Mouse (Mus musculus): ENCODE measurements around the gene Dnal1. TPM values are rescaled to one million over a fixed set of nuclear protein-coding genes. Genes with fewer than 3 reads are reported as not detected.
"Not testable (repeated sequence)": the region's sequence is repeated elsewhere in the genome, so short reads cannot be mapped to it uniquely, and the experiment has no call there.

The Dnal1 gene
- polyA plus RNA-seq, 1 experiment from 2014 or later: 7.1 TPM

GRCm38 (mm10) chr12:84083842-84084241 lies 30.3 kb upstream of the Dnal1 start:
- no peak overlapping the region for H3K4me3 ChIP-seq (ENCODE audit: low read depth, low read length)
- DNase-seq (ENCODE audit: low spot score) (no peak), ATAC-seq (ENCODE audit: low read depth) (no peak)
- H3K9me3 ChIP-seq (ENCODE audit: control insufficient read depth, low read length): no peaks in the 10 kb centered on the region
- H3K4me1 ChIP-seq (ENCODE audit: control insufficient read depth, insufficient read depth, low read length): no peaks in the 10 kb centered on the region
- no peaks in the 10 kb centered on the region for H3K36me3 ChIP-seq (ENCODE audit: control insufficient read depth, insufficient read depth, low read length)
- no peaks in the 10 kb centered on the region for H3K27me3 ChIP-seq (replicated peaks; ENCODE audit: control insufficient read depth, insufficient read depth, low read length)
- H3K27ac ChIP-seq (replicated peaks; ENCODE audit: low read depth, low read length): no peak overlapping the region
- no peak overlapping the region for H3K9ac ChIP-seq (ENCODE audit: low read depth, low read length)
- no peak overlapping the region for H3K4me2 ChIP-seq (ENCODE audit: low read depth, low read length)
- WGBS: 70% methylated on average over 2 of the region's 2 CpGs

GRCm38 (mm10) chr12:84084581-84084980 lies 29.6 kb upstream of the Dnal1 start:
- 86% methylated on average over 4 of the region's 4 CpGs for WGBS
- ATAC-seq (ENCODE audit: low read depth) (no peak), DNase-seq (ENCODE audit: low spot score) (no peak)
- no peak overlapping the region for H3K9ac ChIP-seq (ENCODE audit: low read depth, low read length)
- no peak overlapping the region for H3K4me2 ChIP-seq (ENCODE audit: low read depth, low read length)
- H3K9me3 ChIP-seq (ENCODE audit: control insufficient read depth, low read length): peaks cover 4% of the 10 kb centered on the region; the same call in 1 of the 2 replicates
- no peak overlapping the region for H3K27ac ChIP-seq (replicated peaks; ENCODE audit: low read depth, low read length)
- no peaks in the 10 kb centered on the region for H3K4me1 ChIP-seq (ENCODE audit: control insufficient read depth, insufficient read depth, low read length)
- H3K27me3 ChIP-seq (replicated peaks; ENCODE audit: control insufficient read depth, insufficient read depth, low read length): no peaks in the 10 kb centered on the region
- no peaks in the 10 kb centered on the region for H3K36me3 ChIP-seq (ENCODE audit: control insufficient read depth, insufficient read depth, low read length)
- H3K4me3 ChIP-seq (ENCODE audit: low read depth, low read length): no peak overlapping the region

GRCm38 (mm10) chr12:84094666-84095065 lies 19.5 kb upstream of the Dnal1 start:
- H3K27ac ChIP-seq (replicated peaks; ENCODE audit: low read depth, low read length); H3K4me2 ChIP-seq (ENCODE audit: low read depth, low read length); H3K4me3 ChIP-seq (ENCODE audit: low read depth, low read length); DNase-seq (ENCODE audit: low spot score); ATAC-seq (ENCODE audit: low read depth); H3K27me3 ChIP-seq (replicated peaks; ENCODE audit: control insufficient read depth, insufficient read depth, low read length); H3K36me3 ChIP-seq (ENCODE audit: control insufficient read depth, insufficient read depth, low read length); H3K4me1 ChIP-seq (ENCODE audit: control insufficient read depth, insufficient read depth, low read length); H3K9ac ChIP-seq (ENCODE audit: low read depth, low read length): not testable (repeated sequence)
- 89% methylated on average over 5 of the region's 5 CpGs for WGBS
- H3K9me3 ChIP-seq (ENCODE audit: control insufficient read depth, low read length): peaks cover 18% of the 10 kb centered on the region; the same call in 1 of the 2 replicates

- Histone ChIP-seq H3K27ac (replicated peaks; ENCODE audit: low read depth, low read length) (no peak overlapping the region), H3K36me3 (ENCODE audit: control insufficient read depth, insufficient read depth, low read length) (no peaks in the 10 kb centered on the region), H3K4me3 (ENCODE audit: low read depth, low read length) (no peak overlapping the region), H3K4me1 (ENCODE audit: control insufficient read depth, insufficient read depth, low read length) (0 out of 2 replicates have a peak, but pooled peaks cover 3% of the 10 kb centered on the region), H3K9me3 (ENCODE audit: control insufficient read depth, low read length) (0 out of 2 replicates have a peak, but pooled peaks cover 2% of the 10 kb centered on the region), H3K27me3 (replicated peaks; ENCODE audit: control insufficient read depth, insufficient read depth, low read length) (no peaks in the 10 kb centered on the region), H3K9ac (ENCODE audit: low read depth, low read length) (no peak overlapping the region), H3K4me2 (ENCODE audit: low read depth, low read length) (no peak overlapping the region)
- WGBS: 93% methylated on average over 2 of the region's 2 CpGs
- DNase-seq (ENCODE audit: low spot score): no peak
- ATAC-seq (ENCODE audit: low read depth): no peak
These were observed 14.6 kb upstream of the Dnal1 start for GRCm38 (mm10) chr12:84099605-84100004.

- 73% methylated on average over 1 of the region's 1 CpGs for WGBS
- H3K4me3 ChIP-seq (ENCODE audit: low read depth, low read length): peak overlapping the region; percentile 50
- ATAC-seq (ENCODE audit: low read depth) (no peak), DNase-seq (ENCODE audit: low spot score) (no peak)
- H3K36me3 ChIP-seq (ENCODE audit: control insufficient read depth, insufficient read depth, low read length): no peaks in the 10 kb centered on the region
- 0 out of 2 replicates have a peak, but pooled peaks cover 3% of the 10 kb centered on the region for H3K4me1 ChIP-seq (ENCODE audit: control insufficient read depth, insufficient read depth, low read length)
- H3K4me2 ChIP-seq (ENCODE audit: low read depth, low read length): peak overlapping the region; percentile 73
- no peaks in the 10 kb centered on the region for H3K27me3 ChIP-seq (replicated peaks; ENCODE audit: control insufficient read depth, insufficient read depth, low read length)
- H3K27ac ChIP-seq (replicated peaks; ENCODE audit: low read depth, low read length): no peak overlapping the region
- no peak overlapping the region; the same call in 1 of the 2 replicates for H3K9ac ChIP-seq (ENCODE audit: low read depth, low read length)
- no peaks in the 10 kb centered on the region for H3K9me3 ChIP-seq (ENCODE audit: control insufficient read depth, low read length)
These were observed 14.1 kb upstream of the Dnal1 start for GRCm38 (mm10) chr12:84100071-84100470.

- ATAC-seq (ENCODE audit: low read depth) (peak; percentile 74), DNase-seq (ENCODE audit: low spot score) (peak; percentile 69)
- under 1% methylated on average over 46 of the region's 80 CpGs for WGBS
- not testable (repeated sequence) for H3K36me3 ChIP-seq (ENCODE audit: control insufficient read depth, insufficient read depth, low read length); H3K4me1 ChIP-seq (ENCODE audit: control insufficient read depth, insufficient read depth, low read length); H3K9me3 ChIP-seq (ENCODE audit: control insufficient read depth, low read length); H3K27me3 ChIP-seq (replicated peaks; ENCODE audit: control insufficient read depth, insufficient read depth, low read length)
- Histone ChIP-seq H3K9ac (ENCODE audit: low read depth, low read length) (peak within 1 kb of the TSS; percentile 73), H3K4me2 (ENCODE audit: low read depth, low read length) (peak within 1 kb of the TSS; percentile 73), H3K4me3 (ENCODE audit: low read depth, low read length) (peak within 1 kb of the TSS; percentile 50), H3K27ac (replicated peaks; ENCODE audit: low read depth, low read length) (peak within 1 kb of the TSS; percentile 52; the same call in 1 of the 2 replicates)
These were observed 13.3 kb upstream of the Dnal1 start, which contains the start of gene Acot6 for GRCm38 (mm10) chr12:84100604-84101492. Acot6 (plus strand) TSS chr12:84100654.

- H3K4me3 ChIP-seq (ENCODE audit: low read depth, low read length): peak overlapping the region; percentile 50
- 0 out of 2 replicates have a peak, but pooled peaks cover 3% of the 10 kb centered on the region for H3K4me1 ChIP-seq (ENCODE audit: control insufficient read depth, insufficient read depth, low read length)
- no peak overlapping the region for H3K27ac ChIP-seq (replicated peaks; ENCODE audit: low read depth, low read length)
- H3K4me2 ChIP-seq (ENCODE audit: low read depth, low read length): peak overlapping the region; percentile 73
- no peaks in the 10 kb centered on the region for H3K9me3 ChIP-seq (ENCODE audit: control insufficient read depth, low read length)
- no peaks in the 10 kb centered on the region for H3K36me3 ChIP-seq (ENCODE audit: control insufficient read depth, insufficient read depth, low read length)
- peak overlapping the region; percentile 73; the same call in 1 of the 2 replicates for H3K9ac ChIP-seq (ENCODE audit: low read depth, low read length)
- ATAC-seq (ENCODE audit: low read depth): no peak
- no peaks in the 10 kb centered on the region for H3K27me3 ChIP-seq (replicated peaks; ENCODE audit: control insufficient read depth, insufficient read depth, low read length)
- no peak for DNase-seq (ENCODE audit: low spot score)
- WGBS: 53% methylated on average over 2 of the region's 2 CpGs
These were observed 12.7 kb upstream of the Dnal1 start for GRCm38 (mm10) chr12:84101493-84101845.

- ATAC-seq (ENCODE audit: low read depth): no peak
- DNase-seq (ENCODE audit: low spot score): no peak
These were observed 7.2 kb upstream of the Dnal1 start for GRCm38 (mm10) chr12:84107012-84107411.

More at GRCm38 (mm10) chr12:84107012-84107411, 7.2 kb upstream of the Dnal1 start:
- Histone ChIP-seq H3K27ac (replicated peaks; ENCODE audit: low read depth, low read length) (no peak overlapping the region), H3K4me1 (ENCODE audit: control insufficient read depth, insufficient read depth, low read length) (no peaks in the 10 kb centered on the region), H3K4me2 (ENCODE audit: low read depth, low read length) (no peak overlapping the region), H3K4me3 (ENCODE audit: low read depth, low read length) (no peak overlapping the region), H3K9ac (ENCODE audit: low read depth, low read length) (no peak overlapping the region), H3K9me3 (ENCODE audit: control insufficient read depth, low read length) (no peaks in the 10 kb centered on the region), H3K36me3 (ENCODE audit: control insufficient read depth, insufficient read depth, low read length) (no peaks in the 10 kb centered on the region), H3K27me3 (replicated peaks; ENCODE audit: control insufficient read depth, insufficient read depth, low read length) (no peaks in the 10 kb centered on the region)
- 87% methylated on average over 3 of the region's 3 CpGs for WGBS

Data from embryonic facial prominence, embryonic 14.5 days (tissue).